Mouse (Mus musculus): ENCODE measurements around the gene Zfp879.

DNA sequence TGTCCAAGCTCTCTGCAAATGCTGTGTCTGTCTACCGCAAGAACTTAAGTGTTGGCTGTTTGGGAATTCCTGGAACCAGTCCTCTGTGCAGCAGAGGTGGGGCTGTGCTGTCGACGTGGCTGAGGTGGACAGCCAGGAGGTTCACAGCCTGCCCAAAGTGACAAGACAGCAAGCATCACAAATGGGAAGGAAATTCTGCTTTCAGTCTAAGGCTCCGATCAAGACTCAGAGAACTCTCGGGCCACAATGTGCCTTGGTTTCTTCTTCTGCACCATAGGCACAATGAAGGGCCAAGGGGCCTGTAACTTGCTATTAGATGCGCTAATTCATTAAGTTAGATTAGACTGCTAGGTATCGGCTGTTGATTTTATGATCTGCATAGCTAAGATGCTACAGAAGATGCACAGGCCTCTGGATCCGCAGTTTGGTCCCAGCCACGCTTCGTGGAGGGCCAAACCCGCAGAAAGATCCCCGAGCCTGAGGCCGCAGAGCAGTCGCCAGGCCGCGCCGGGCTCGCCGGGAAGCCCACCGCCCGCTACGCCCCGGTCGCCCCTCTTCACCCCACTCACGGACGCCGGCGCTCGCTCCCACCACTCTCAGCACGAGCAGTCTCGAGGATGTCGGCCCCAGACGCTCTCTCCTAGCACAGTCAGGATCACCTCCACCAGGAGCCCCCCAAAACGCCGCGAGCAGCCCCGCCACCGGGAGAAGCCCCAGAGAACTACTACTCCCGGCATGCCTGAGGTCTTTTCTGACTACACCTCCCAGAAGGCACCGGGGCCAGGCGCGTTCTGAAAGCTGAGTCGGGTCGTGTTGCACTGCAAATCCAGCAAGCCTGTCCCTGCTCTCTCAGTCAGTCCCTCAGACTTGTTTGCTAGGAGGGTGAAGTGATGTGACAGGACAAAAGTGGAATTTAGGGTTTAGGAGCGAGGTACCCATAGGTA is 14.1 kb downstream of the Zfp879 start, which contains the start of gene Zfp354c:
- TF ChIP-seq CTCF (IDR thresholded peaks at IDR 0.05; ENCODE audit: extremely low read depth, insufficient read length, insufficient replicate concordance, low read depth, low read length) (no peak), POLR2A (IDR thresholded peaks at IDR 0.05; ENCODE audit: low read depth, low read length) (no peak)
